Mouse (Mus musculus) MEL (cell line): ENCODE data around the gene Myl12a. TPM values are rescaled to one million over a fixed set of nuclear protein-coding genes. Genes with fewer than 3 reads are reported as not detected.

ENCODE experiments used
- DNase-seq: peaks from one replicate; pipeline ENCODE4 v3.0.0; 2011; ENCODE audit warnings: low read depth, low spot score
- H3K27ac ChIP-seq: 2 replicates; pipeline ENCODE4 v1.5.1; 2012; ENCODE audit warnings: low read depth, mild to moderate bottlenecking, control low read depth, low read length, moderate library complexity; ENCODE audit not compliant: control insufficient read depth
- H3K27me3 ChIP-seq, 2 experiments: fragments of 150-350 bp in 1 of 2; sonication (generic) in 1 of 2; 2 replicates each; pipeline ENCODE4 v1.6.1; 2012; ENCODE audit warnings: low read length in 2 of 2, mild to moderate bottlenecking in 2 of 2, improper control_type of control experiment in 1 of 2, moderate library complexity in 1 of 2; ENCODE audit not compliant: insufficient read depth in 2 of 2, control insufficient read depth in 1 of 2
- H3K36me3 ChIP-seq, 2 experiments: 2 replicates each; pipeline ENCODE4 v1.6.1; 2012 to 2014; ENCODE audit warnings: low read length in 2 of 2, improper control_type of control experiment in 1 of 2, inconsistent platforms in 1 of 2, mild to moderate bottlenecking in 1 of 2; ENCODE audit not compliant: insufficient read depth in 2 of 2, control insufficient read depth in 1 of 2
- H3K4me1 ChIP-seq, 2 experiments: fragments of 150-350 bp in 1 of 2; sonication (generic) in 1 of 2; 2 replicates each; pipeline ENCODE4 v1.6.1; 2012; ENCODE audit warnings: low read length in 2 of 2, improper control_type of control experiment in 1 of 2, mild to moderate bottlenecking in 1 of 2; ENCODE audit not compliant: insufficient read depth in 2 of 2, control insufficient read depth in 1 of 2
- H3K4me3 ChIP-seq, 2 experiments: fragments of 150-350 bp in 1 of 2; sonication (generic) in 1 of 2; 2 replicates each; pipeline ENCODE4 v1.5.1; 2012; ENCODE audit warnings: low read depth in 2 of 2, low read length in 2 of 2, mild to moderate bottlenecking in 2 of 2, moderate library complexity in 2 of 2, control low read depth in 1 of 2, improper control_type of control experiment in 1 of 2; ENCODE audit not compliant: control insufficient read depth in 1 of 2, insufficient read depth in 1 of 2
- H3K79me2 ChIP-seq: 2 replicates; pipeline ENCODE4 v1.6.1; 2012; ENCODE audit warnings: mild to moderate bottlenecking, low read length, moderate library complexity; ENCODE audit not compliant: control insufficient read depth, poor library complexity, insufficient read depth
- H3K9ac ChIP-seq: 2 replicates; pipeline ENCODE4 v1.6.1; 2012; ENCODE audit warnings: low read depth, mild to moderate bottlenecking, control low read depth, low read length, moderate library complexity; ENCODE audit not compliant: control insufficient read depth, poor library complexity, severe bottlenecking
- H3K9me3 ChIP-seq: fragments of 150-350 bp; sonication (generic); replicated peaks from 2 replicates; pipeline ENCODE4 v1.6.1; 2012; ENCODE audit warnings: mild to moderate bottlenecking, low read length, improper control_type of control experiment, moderate library complexity; ENCODE audit not compliant: insufficient read depth
- BHLHE40 ChIP-seq: IDR thresholded peaks from 2 replicates; pipeline ENCODE4 v1.6.1; 2012; ENCODE audit warnings: low read depth, mild to moderate bottlenecking, inconsistent platforms, low read length, improper control_type of control experiment, borderline replicate concordance
- CHD1 ChIP-seq: IDR thresholded peaks from 2 replicates; pipeline ENCODE4 v1.6.1; 2012; ENCODE audit warnings: low read depth, mild to moderate bottlenecking, inconsistent platforms, low read length, improper control_type of control experiment
- CHD2 ChIP-seq: IDR thresholded peaks from 2 replicates; pipeline ENCODE4 v1.6.1; 2011; ENCODE audit warnings: low read length, improper control_type of control experiment
- CTCF ChIP-seq, 3 experiments: IDR thresholded peaks in 2 of 3; conservative IDR thresholded peaks in 1 of 3; 2 replicates each; pipeline ENCODE4 v1.5.1; 2011 to 2012; ENCODE audit warnings: low read length in 3 of 3, low read depth in 2 of 3, mild to moderate bottlenecking in 2 of 3, improper control_type of control experiment in 1 of 3, inconsistent platforms in 1 of 3, mixed read lengths in 1 of 3, moderate library complexity in 1 of 3; ENCODE audit not compliant: control insufficient read depth in 1 of 3, insufficient read depth in 1 of 3, poor library complexity in 1 of 3, severe bottlenecking in 1 of 3
- E2F4 ChIP-seq: IDR thresholded peaks from 2 replicates; pipeline ENCODE4 v1.6.1; 2011; ENCODE audit warnings: low read depth, low read length, improper control_type of control experiment, borderline replicate concordance
- EP300 ChIP-seq, 2 experiments: IDR thresholded peaks; 2 replicates each; pipeline ENCODE4 v1.6.1; 2011; ENCODE audit warnings: improper control_type of control experiment in 2 of 2, low read length in 2 of 2, low read depth in 1 of 2, mild to moderate bottlenecking in 1 of 2
- ETS1 ChIP-seq: IDR thresholded peaks from 2 replicates; pipeline ENCODE4 v1.6.1; 2012; ENCODE audit warnings: low read depth, mild to moderate bottlenecking, inconsistent platforms, low read length, improper control_type of control experiment, moderate library complexity
- GABPA ChIP-seq: IDR thresholded peaks from 2 replicates; pipeline ENCODE4 v1.6.1; 2012; ENCODE audit warnings: low read depth, mild to moderate bottlenecking, inconsistent platforms, low read length, improper control_type of control experiment, moderate library complexity
- GATA1 ChIP-seq: IDR thresholded peaks from 2 replicates; pipeline ENCODE4 v1.6.1; 2011; ENCODE audit warnings: low read depth, low read length, improper control_type of control experiment
- HCFC1 ChIP-seq: IDR thresholded peaks from 2 replicates; pipeline ENCODE4 v1.6.1; 2012; ENCODE audit warnings: low read depth, mild to moderate bottlenecking, inconsistent platforms, low read length, improper control_type of control experiment, moderate library complexity
- KAT2A ChIP-seq: conservative IDR thresholded peaks from 2 replicates; pipeline ENCODE4 v1.6.1; 2012; ENCODE audit warnings: low read depth, low read length, improper control_type of control experiment, inconsistent platforms
- MAFK ChIP-seq: IDR thresholded peaks from 2 replicates; pipeline ENCODE4 v1.6.1; 2011; ENCODE audit warnings: low read depth, mild to moderate bottlenecking, low read length, improper control_type of control experiment, borderline replicate concordance
- MAX ChIP-seq: IDR thresholded peaks from 2 replicates; pipeline ENCODE4 v1.6.1; 2011; ENCODE audit warnings: low read length, improper control_type of control experiment
- MAZ ChIP-seq: IDR thresholded peaks from 2 replicates; pipeline ENCODE4 v1.6.1; 2012; ENCODE audit warnings: low read depth, mild to moderate bottlenecking, inconsistent platforms, low read length, improper control_type of control experiment
- MEF2A ChIP-seq: IDR thresholded peaks from 2 replicates; pipeline ENCODE4 v1.6.1; 2014; ENCODE audit warnings: low read depth, mild to moderate bottlenecking, inconsistent platforms, low read length, improper control_type of control experiment; ENCODE audit not compliant: poor library complexity, insufficient replicate concordance, severe bottlenecking; ENCODE audit errors: extremely low read depth
- MXI1 ChIP-seq: IDR thresholded peaks from 2 replicates; pipeline ENCODE4 v1.6.1; 2011; ENCODE audit warnings: mild to moderate bottlenecking, low read depth, low read length, improper control_type of control experiment
- MYB ChIP-seq: IDR thresholded peaks from 2 replicates; pipeline ENCODE4 v1.6.1; 2011; ENCODE audit warnings: mild to moderate bottlenecking, low read depth, low read length, improper control_type of control experiment
- MYC ChIP-seq: IDR thresholded peaks from 2 replicates; pipeline ENCODE4 v1.6.1; 2011; ENCODE audit warnings: low read depth, mild to moderate bottlenecking, low read length, improper control_type of control experiment, moderate library complexity
- NELFE ChIP-seq: IDR thresholded peaks from 2 replicates; pipeline ENCODE4 v1.6.1; 2011; ENCODE audit warnings: low read depth, low read length, improper control_type of control experiment
- NRF1 ChIP-seq: IDR thresholded peaks from 2 replicates; pipeline ENCODE4 v1.6.1; 2014; ENCODE audit warnings: low read depth, mild to moderate bottlenecking, inconsistent platforms, low read length, improper control_type of control experiment, moderate library complexity; ENCODE audit not compliant: poor library complexity, insufficient read depth, severe bottlenecking
- POLR2A ChIP-seq, 2 experiments: IDR thresholded peaks; 2 replicates each; pipeline ENCODE4 v1.6.1; 2011 to 2012; ENCODE audit warnings: low read length in 2 of 2, mild to moderate bottlenecking in 2 of 2, control low read depth in 1 of 2, improper control_type of control experiment in 1 of 2, low read depth in 1 of 2, moderate library complexity in 1 of 2; ENCODE audit not compliant: control insufficient read depth in 1 of 2, insufficient read depth in 1 of 2, poor library complexity in 1 of 2
- POLR2AphosphoS2 ChIP-seq: IDR thresholded peaks from 2 replicates; pipeline ENCODE4 v1.6.1; 2011; ENCODE audit warnings: low read length, improper control_type of control experiment
- POLR2AphosphoS5 ChIP-seq: IDR thresholded peaks from 2 replicates; pipeline ENCODE4 v1.6.1; 2012; ENCODE audit warnings: low read depth, borderline replicate concordance, mild to moderate bottlenecking, inconsistent platforms, low read length, moderate library complexity, mixed read lengths
- RAD21 ChIP-seq: IDR thresholded peaks from 2 replicates; pipeline ENCODE4 v1.6.1; 2011; ENCODE audit warnings: mild to moderate bottlenecking, low read depth, low read length, improper control_type of control experiment
- RCOR1 ChIP-seq: IDR thresholded peaks from 2 replicates; pipeline ENCODE4 v1.6.1; 2012; ENCODE audit warnings: low read depth, mild to moderate bottlenecking, inconsistent platforms, low read length, improper control_type of control experiment
- SIN3A ChIP-seq: IDR thresholded peaks from 2 replicates; pipeline ENCODE4 v1.6.1; 2012; ENCODE audit warnings: low read length, improper control_type of control experiment, inconsistent platforms
- SMC3 ChIP-seq: IDR thresholded peaks from 2 replicates; pipeline ENCODE4 v1.6.1; 2011; ENCODE audit warnings: low read depth, low read length, improper control_type of control experiment
- TAL1 ChIP-seq: IDR thresholded peaks from 2 replicates; pipeline ENCODE4 v1.6.1; 2012; ENCODE audit warnings: mild to moderate bottlenecking, inconsistent platforms, low read length, moderate library complexity, mixed read lengths
- TCF12 ChIP-seq: IDR thresholded peaks from 2 replicates; pipeline ENCODE4 v1.6.1; 2014; ENCODE audit warnings: low read depth, mild to moderate bottlenecking, inconsistent platforms, low read length, improper control_type of control experiment, moderate library complexity
- UBTF ChIP-seq: IDR thresholded peaks from 2 replicates; pipeline ENCODE4 v1.6.1; 2012; ENCODE audit warnings: low read depth, mild to moderate bottlenecking, inconsistent platforms, low read length, improper control_type of control experiment, moderate library complexity, borderline replicate concordance; ENCODE audit not compliant: insufficient read depth
- USF1 ChIP-seq: IDR thresholded peaks from 2 replicates; pipeline ENCODE4 v1.6.1; 2014; ENCODE audit warnings: low read depth, mild to moderate bottlenecking, inconsistent platforms, low read length, improper control_type of control experiment, moderate library complexity
- USF2 ChIP-seq, 2 experiments: IDR thresholded peaks; 2 replicates each; pipeline ENCODE4 v1.6.1; 2011 to 2012; ENCODE audit warnings: improper control_type of control experiment in 2 of 2, low read length in 2 of 2, borderline replicate concordance in 1 of 2, inconsistent platforms in 1 of 2, low read depth in 1 of 2, mild to moderate bottlenecking in 1 of 2; ENCODE audit not compliant: insufficient read depth in 1 of 2
- ZC3H11A ChIP-seq: IDR thresholded peaks from 2 replicates; pipeline ENCODE4 v1.6.1; 2012; ENCODE audit warnings: low read depth, mild to moderate bottlenecking, inconsistent platforms, low read length, improper control_type of control experiment
- ZKSCAN1 ChIP-seq: IDR thresholded peaks from 2 replicates; pipeline ENCODE4 v1.6.1; 2012; ENCODE audit warnings: low read depth, mild to moderate bottlenecking, inconsistent platforms, low read length, improper control_type of control experiment, moderate library complexity
- ZMIZ1 ChIP-seq: IDR thresholded peaks from 2 replicates; pipeline ENCODE4 v1.6.1; 2012; ENCODE audit warnings: low read depth, mild to moderate bottlenecking, inconsistent platforms, low read length, improper control_type of control experiment, moderate library complexity
- ZNF384 ChIP-seq: IDR thresholded peaks from 2 replicates; pipeline ENCODE4 v1.6.1; 2012; ENCODE audit warnings: low read depth, mild to moderate bottlenecking, inconsistent platforms, low read length, improper control_type of control experiment
- polyA plus RNA-seq, 2 experiments: library from polyadenylated mRNA; stranded (reverse) in 1 of 2; unstranded in 1 of 2; fragments of >175 nt in 1 of 2; fragments of >200 nt in 1 of 2; gene quantifications; 2 replicates each; pipeline versions ENCODE4 v1.2.1 to v1.2.4; 2012; ENCODE audit warnings: low replicate concordance in 2 of 2, low read depth in 1 of 2; ENCODE audit not compliant: insufficient read length in 2 of 2, insufficient read depth in 1 of 2, missing spikeins in 1 of 2
- total RNA-seq: library from RNA; depleted of rRNA; stranded (reverse); fragments of 300-350 nt; gene quantifications from 2 replicates; pipeline ENCODE4 v1.2.3, GENCODE M21; 2012

The Myl12a gene
- total and polyA plus RNA-seq, 3 experiments, result 113 to 130 TPM; not detected in 1

GRCm38 (mm10) chr17:71004186-71004960 is 1.7 kb upstream of the Myl12a start:
- H3K9ac ChIP-seq, result peak overlapping the region; percentile 45
- H3K27me3 ChIP-seq, result no peaks in the 10 kb centered on the region
- peaks cover 0 to 15% of the 10 kb centered on the region in 2 experiments; a peak in 2 of 4 replicates for H3K36me3 ChIP-seq
- no peaks in the 10 kb centered on the region for H3K9me3 ChIP-seq
- peak overlapping the region; percentile 79 for H3K27ac ChIP-seq
- H3K79me2 ChIP-seq, result peaks cover 30% of the 10 kb centered on the region
- DNase-seq, result peak; percentile 84
- H3K4me1 ChIP-seq, result peaks cover 6 to 21% of the 10 kb centered on the region in 2 experiments; a peak in 3 of 4 replicates
- H3K4me3 ChIP-seq, result peak overlapping the region in 1 of 2 experiments; percentile 50; a peak in 2 of 4 replicates
- TF ChIP-seq USF1 (no peak), ZKSCAN1 (no peak), RAD21 (peak; percentile 11), BHLHE40 (no peak), SIN3A (peak; percentile 3), TCF12 (no peak), GATA1 (no peak), USF2 (IDR thresholded peaks at IDR 0.05; ENCODE audit: borderline replicate concordance in 1 of 2, insufficient read depth in 1 of 2, low read depth in 1 of 2, low read length in 2 of 2) (no peak), SMC3 (0 out of 2 replicates have a peak, but pooled peaks have one; percentile 1), CHD2 (no peak), EP300 (IDR thresholded peaks at IDR 0.05; ENCODE audit: low read depth in 1 of 2, low read length in 2 of 2) (no peak; a peak in 1 of 4 replicates), KAT2A (no peak), GABPA (no peak), E2F4 (no peak), POLR2A (IDR thresholded peaks at IDR 0.05; ENCODE audit: control insufficient read depth in 1 of 2, insufficient read depth in 1 of 2, low read depth in 1 of 2, low read length in 2 of 2, poor library complexity in 1 of 2) (no peak), UBTF (no peak), MYC (no peak), POLR2AphosphoS5 (no peak), ZC3H11A (no peak), ZMIZ1 (no peak), ZNF384 (no peak), MXI1 (no peak), NELFE (peak; percentile 31), RCOR1 (no peak), MYB (no peak), ETS1 (peak; percentile 23; the same call in 1 of the 2 replicates), MAZ (no peak), MAFK (no peak), CHD1 (no peak), TAL1 (no peak), HCFC1 (no peak; the same call in 1 of the 2 replicates), POLR2AphosphoS2 (no peak), NRF1 (no peak), CTCF (IDR thresholded peaks at IDR 0.05 in 2 of 3, conservative IDR thresholded peaks at IDR 0.05 in 1 of 3; ENCODE audit: control insufficient read depth in 1 of 3, insufficient read depth in 1 of 3, low read depth in 2 of 3, low read length in 3 of 3, poor library complexity in 1 of 3, severe bottlenecking in 1 of 3) (peak in 2 of 3 experiments; percentile 27 to 38; a peak in 4 of 6 replicates), MEF2A (no peak), MAX (no peak)
